Comparison of ENCODE assay signal across 25 mouse cellular contexts in genomic region chr7:117971176-117971575, GRCm38 (mm10).
"Had no signal": no experiment of that assay in that cellular context is flagged by ENCODE, and none has a peak within 500 bp of the region (broad histone marks: within the 10 kb centered on the region; RNA-seq: fewer than 3 reads in every experiment).

No protein-coding gene starts in this region.

- H3K9me3 ChIP-seq: heart, embryonic 13.5 days; heart, embryonic 15.5 days; hindbrain, embryonic 13.5 days; hindbrain, embryonic 15.5 days; kidney, embryonic 15.5 days; limb, embryonic 13.5 days; limb, embryonic 15.5 days; liver, embryonic 12.5 days had no signal

- H3K36me3 ChIP-seq: heart, embryonic 13.5 days; heart, embryonic 15.5 days; hindbrain, embryonic 13.5 days; hindbrain, embryonic 15.5 days; kidney, embryonic 15.5 days; limb, embryonic 13.5 days; limb, embryonic 15.5 days; liver, embryonic 12.5 days had no signal

- ATAC-seq: hindbrain, postnatal 0 days; intestine, postnatal 0 days; liver, embryonic 12.5 days had no signal

- DNase-seq: gastrocnemius, postnatal 14 days; gastrocnemius, postnatal 36 days; heart, adult 2 months; heart, postnatal 14 days; heart, postnatal 36 days; kidney, adult 18-20 months; kidney, adult 9 months; kidney, postnatal 14 days; kidney, postnatal 36 days; layer of hippocampus, adult 9-11 months; layer of hippocampus, postnatal 36 days; left cerebral cortex, postnatal 4 days had no signal

- H3K4me3 ChIP-seq: heart, adult 2 months; heart, embryonic 13.5 days; heart, embryonic 15.5 days; hindbrain, embryonic 13.5 days; hindbrain, embryonic 15.5 days; kidney, embryonic 15.5 days; limb, embryonic 13.5 days; limb, embryonic 15.5 days; liver, embryonic 12.5 days had no signal

- H3K4me1 ChIP-seq: heart, embryonic 13.5 days; heart, embryonic 15.5 days; hindbrain, embryonic 13.5 days; hindbrain, embryonic 15.5 days; kidney, embryonic 15.5 days; limb, embryonic 13.5 days; limb, embryonic 15.5 days; liver, embryonic 12.5 days had no signal

- H3K9ac ChIP-seq: heart, embryonic 13.5 days; heart, embryonic 15.5 days; hindbrain, embryonic 13.5 days; hindbrain, embryonic 15.5 days; kidney, embryonic 15.5 days; limb, embryonic 13.5 days; limb, embryonic 15.5 days; liver, embryonic 12.5 days; liver, embryonic 14.5 days had no signal

- H3K27ac ChIP-seq: heart, adult 2 months; heart, embryonic 13.5 days; heart, embryonic 15.5 days; hindbrain, embryonic 13.5 days; hindbrain, embryonic 15.5 days; hindbrain, postnatal 0 days; kidney, embryonic 15.5 days; kidney, postnatal 0 days; limb, embryonic 13.5 days; limb, embryonic 15.5 days; liver, embryonic 12.5 days; liver, embryonic 14.5 days had no signal

- H3K4me2 ChIP-seq: heart, embryonic 11.5 days; heart, embryonic 13.5 days; heart, embryonic 15.5 days; hindbrain, embryonic 13.5 days; hindbrain, embryonic 15.5 days; kidney, embryonic 15.5 days; limb, embryonic 13.5 days; limb, embryonic 15.5 days; liver, embryonic 12.5 days had no signal

- H3K27me3 ChIP-seq: heart, embryonic 13.5 days; heart, embryonic 15.5 days; hindbrain, embryonic 13.5 days; hindbrain, embryonic 15.5 days; kidney, embryonic 15.5 days; limb, embryonic 13.5 days; limb, embryonic 15.5 days; liver, embryonic 12.5 days had no signal
